Mouse (Mus musculus): ENCODE results near the gene Tmeff2. TPM values are rescaled to one million over a fixed set of nuclear protein-coding genes. Genes with fewer than 3 reads are reported as not detected.
"Not testable (repeated sequence)": the region's sequence is repeated elsewhere in the genome, so short reads cannot be mapped to it uniquely, and the experiment has no call there.

Gene Tmeff2
- 30.3 and 32.2 TPM in 2 replicates for polyA plus RNA-seq (2015; fragmentation: Nextera tagmentation; extraction: Ambion mirVana)

DNA sequence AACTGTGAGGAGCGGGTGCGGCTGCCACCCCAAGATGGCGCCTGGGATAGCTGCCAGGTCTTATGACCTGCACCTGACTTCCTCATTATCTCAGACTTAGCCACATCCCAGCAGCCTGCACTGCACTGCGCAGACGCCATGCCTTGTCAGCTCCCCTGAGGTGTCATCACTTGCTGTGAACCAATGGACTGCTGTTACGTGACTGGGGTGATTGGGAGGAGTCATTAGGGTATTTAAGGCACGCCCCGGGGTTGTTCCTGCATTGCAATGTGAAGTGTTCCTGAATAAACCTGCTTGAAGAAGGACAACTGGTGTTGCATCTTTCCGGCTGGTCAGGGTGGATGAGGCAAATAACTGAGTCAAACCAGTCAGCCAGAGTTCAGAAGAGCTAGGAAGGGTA is at the start of gene Tmeff2:
Gene Tmeff2, plus strand, starts transcription at position 262 of the 400 bp plus-strand sequence.
- 92% methylated on average over 9 of the region's 9 CpGs for WGBS
- not testable (repeated sequence) for H3K27ac ChIP-seq (replicated peaks); H3K4me2 ChIP-seq (replicated peaks); H3K9ac ChIP-seq (replicated peaks); H3K4me3 ChIP-seq; H3K36me3 ChIP-seq; H3K9me3 ChIP-seq; H3K4me1 ChIP-seq; ATAC-seq (replicated peaks); H3K27me3 ChIP-seq

DNA sequence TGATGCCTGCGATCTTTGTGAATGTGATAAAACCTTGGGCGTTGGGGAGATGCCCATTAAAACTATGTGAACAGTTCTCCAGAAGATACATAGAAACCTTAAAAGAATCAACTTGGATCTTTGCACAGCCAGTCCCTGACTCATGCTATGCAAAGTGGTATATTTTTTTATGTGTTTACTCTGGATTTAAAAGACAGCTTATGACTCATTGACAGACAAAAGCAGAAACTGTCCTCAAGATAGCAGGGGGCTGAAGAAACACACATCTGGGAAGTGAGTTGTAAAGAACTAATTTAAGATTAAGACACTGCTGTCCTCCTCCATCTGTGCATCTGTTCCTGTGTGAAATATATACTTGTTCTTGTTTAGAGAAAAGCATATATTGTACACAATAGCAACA is 38.9 kb upstream of the Tmeff2 start:
- H3K36me3 ChIP-seq = no peaks in the 10 kb centered on the region
- no peak for ATAC-seq (replicated peaks)
- WGBS = 91% methylated on average over 2 of the region's 2 CpGs

DNA sequence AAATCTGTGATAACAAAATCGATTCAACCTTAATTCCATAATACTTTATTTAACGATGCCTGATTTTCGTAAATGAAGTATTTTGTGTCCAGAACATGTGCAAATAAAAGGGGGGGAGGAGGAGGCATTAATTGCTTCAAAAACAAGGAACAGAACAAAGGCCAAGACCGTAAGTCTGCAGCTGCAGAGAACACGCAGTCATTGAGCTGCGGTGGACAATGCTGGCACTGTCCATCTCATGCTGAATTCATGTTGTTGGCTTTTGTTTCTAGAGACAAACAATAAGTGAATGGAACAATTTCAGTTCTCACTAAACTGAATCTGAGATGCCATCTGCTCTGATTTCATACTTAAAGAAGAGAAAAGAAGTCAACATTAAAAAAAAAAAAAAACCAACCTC is 2.8 kb upstream of the Tmeff2 start:
- Histone ChIP-seq H3K27me3 (no peaks in the 10 kb centered on the region), H3K9me3 (no peaks in the 10 kb centered on the region), H3K36me3 (no peaks in the 10 kb centered on the region), H3K9ac (replicated peaks) (no peak overlapping the region), H3K27ac (replicated peaks) (no peak overlapping the region), H3K4me1 (peaks cover 3% of the 10 kb centered on the region; the same call in 1 of the 2 replicates), H3K4me2 (replicated peaks) (no peak overlapping the region), H3K4me3 (no peak overlapping the region)
- WGBS = 16% methylated on average over 6 of the region's 6 CpGs
- ATAC-seq (replicated peaks) = no peak

More for the DNA sequence above, 38.9 kb upstream of the Tmeff2 start:
- H3K4me2 ChIP-seq (replicated peaks) = no peak overlapping the region
- H3K27me3 ChIP-seq = no peaks in the 10 kb centered on the region
- H3K4me1 ChIP-seq = no peaks in the 10 kb centered on the region
- H3K9me3 ChIP-seq = no peaks in the 10 kb centered on the region
- no peak overlapping the region for H3K9ac ChIP-seq (replicated peaks)
- H3K27ac ChIP-seq (replicated peaks) = no peak overlapping the region
- no peak overlapping the region for H3K4me3 ChIP-seq

DNA sequence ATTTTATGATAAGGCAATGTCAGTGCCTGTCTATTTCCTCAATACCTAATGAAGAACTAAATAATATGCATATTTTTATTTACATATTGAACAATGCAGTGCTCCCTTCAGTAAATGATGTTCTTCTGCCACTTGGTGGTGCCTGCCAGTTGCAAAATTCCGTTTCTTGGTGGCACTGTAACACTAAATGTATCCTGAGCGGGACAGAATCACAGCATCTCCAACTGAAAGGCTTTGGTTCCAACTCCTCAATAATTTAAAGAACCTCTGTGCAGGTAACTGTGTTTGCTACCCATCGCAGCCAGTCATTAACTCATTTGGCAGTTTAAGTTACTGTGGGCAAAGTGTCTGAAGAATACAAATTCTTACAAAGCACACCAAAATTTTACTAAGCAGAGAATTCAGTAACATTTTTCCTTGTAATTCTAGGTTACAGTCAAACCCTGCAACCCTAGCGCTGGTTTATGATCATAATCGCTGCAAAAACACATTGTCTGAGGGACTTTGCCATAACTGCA is 24.4 kb downstream of the Tmeff2 start:
- Histone ChIP-seq H3K36me3 (no peaks in the 10 kb centered on the region), H3K4me2 (replicated peaks) (peak overlapping the region; percentile 85), H3K27ac (replicated peaks) (peak overlapping the region; percentile 90), H3K27me3 (no peaks in the 10 kb centered on the region), H3K9me3 (no peaks in the 10 kb centered on the region), H3K4me3 (peak overlapping the region; percentile 73), H3K9ac (replicated peaks) (peak overlapping the region; percentile 73), H3K4me1 (peaks cover 14% of the 10 kb centered on the region)
- 31% methylated on average over 5 of the region's 5 CpGs for WGBS
- ATAC-seq (replicated peaks) = no peak

DNA sequence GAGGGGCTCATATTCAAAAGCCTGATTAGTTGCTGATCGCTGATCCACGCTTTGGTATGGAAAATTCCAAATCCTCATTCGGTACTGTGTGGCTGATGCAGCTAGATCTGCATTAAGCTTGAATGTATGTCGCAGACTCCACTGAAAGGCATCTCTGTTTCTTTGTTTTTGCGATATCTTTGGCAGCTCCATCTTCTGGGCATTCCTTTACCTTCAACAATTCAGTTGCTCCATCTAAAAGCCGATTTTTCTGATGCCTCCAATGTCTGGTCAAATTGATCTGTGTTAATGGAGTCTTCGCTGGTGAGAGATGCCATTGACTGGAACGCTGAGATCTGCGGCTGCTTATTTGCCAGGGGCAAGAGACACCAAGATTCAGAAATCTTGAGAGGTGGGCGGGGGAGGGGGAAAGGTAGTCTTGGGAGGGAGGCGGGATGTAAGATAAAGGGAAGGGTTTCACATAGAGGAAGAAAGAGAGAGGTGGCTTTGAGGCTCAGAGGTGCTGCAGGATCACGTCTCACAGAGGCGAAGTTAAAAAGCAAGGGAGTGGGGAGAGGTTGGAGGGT is 25.0 kb downstream of the Tmeff2 start:
- Histone ChIP-seq H3K4me2 (replicated peaks) (peak overlapping the region; percentile 85), H3K4me1 (peaks cover 14% of the 10 kb centered on the region), H3K27ac (replicated peaks) (peak overlapping the region; percentile 90), H3K9me3 (no peaks in the 10 kb centered on the region), H3K27me3 (no peaks in the 10 kb centered on the region), H3K9ac (replicated peaks) (peak overlapping the region; percentile 73), H3K4me3 (peak overlapping the region; percentile 73), H3K36me3 (no peaks in the 10 kb centered on the region)
- no peak for ATAC-seq (replicated peaks)
- 4% methylated on average over 13 of the region's 13 CpGs for WGBS

DNA sequence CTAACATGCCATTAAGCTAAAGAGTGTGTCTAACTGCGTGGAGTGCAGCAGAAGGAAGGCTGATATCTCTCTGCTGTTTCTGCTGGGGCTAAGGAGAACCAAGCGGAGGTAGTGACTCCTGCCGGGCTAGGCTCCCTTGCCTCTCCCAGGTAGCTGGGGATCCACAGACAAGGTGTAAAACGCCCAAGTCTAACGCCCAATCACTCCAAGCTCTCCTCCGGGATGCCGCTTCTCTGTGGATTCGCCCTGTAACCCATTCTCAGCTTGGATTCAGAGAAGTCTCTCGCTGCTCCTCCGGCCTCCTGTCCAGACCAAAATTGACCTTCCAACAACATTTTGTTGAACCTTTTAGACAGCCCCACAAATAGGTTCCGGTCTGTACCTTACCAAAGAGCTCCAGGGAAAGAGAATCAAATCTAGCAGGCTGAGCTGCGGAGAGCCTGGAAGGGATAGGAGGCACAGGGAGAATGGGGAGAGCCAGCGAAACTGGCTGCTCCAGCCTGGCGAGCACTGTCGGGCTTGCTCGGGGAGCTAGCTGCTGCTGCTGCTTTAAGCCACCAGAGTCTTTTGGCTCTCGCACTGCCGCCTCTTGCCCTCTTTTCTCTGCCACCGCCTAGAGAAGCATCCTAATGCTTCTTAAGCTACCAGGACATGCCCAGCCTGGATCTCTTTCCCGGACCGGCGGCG is 26.1 kb downstream of the Tmeff2 start:
- Histone ChIP-seq H3K9ac (replicated peaks) (peak overlapping the region; percentile 73), H3K4me3 (peak overlapping the region; percentile 73), H3K4me1 (peaks cover 14% of the 10 kb centered on the region), H3K9me3 (no peaks in the 10 kb centered on the region), H3K27me3 (no peaks in the 10 kb centered on the region), H3K4me2 (replicated peaks) (peak overlapping the region; percentile 85), H3K36me3 (no peaks in the 10 kb centered on the region), H3K27ac (replicated peaks) (peak overlapping the region; percentile 90)
- 1% methylated on average over 23 of the region's 23 CpGs for WGBS
- ATAC-seq (replicated peaks) = peak; percentile 57

DNA sequence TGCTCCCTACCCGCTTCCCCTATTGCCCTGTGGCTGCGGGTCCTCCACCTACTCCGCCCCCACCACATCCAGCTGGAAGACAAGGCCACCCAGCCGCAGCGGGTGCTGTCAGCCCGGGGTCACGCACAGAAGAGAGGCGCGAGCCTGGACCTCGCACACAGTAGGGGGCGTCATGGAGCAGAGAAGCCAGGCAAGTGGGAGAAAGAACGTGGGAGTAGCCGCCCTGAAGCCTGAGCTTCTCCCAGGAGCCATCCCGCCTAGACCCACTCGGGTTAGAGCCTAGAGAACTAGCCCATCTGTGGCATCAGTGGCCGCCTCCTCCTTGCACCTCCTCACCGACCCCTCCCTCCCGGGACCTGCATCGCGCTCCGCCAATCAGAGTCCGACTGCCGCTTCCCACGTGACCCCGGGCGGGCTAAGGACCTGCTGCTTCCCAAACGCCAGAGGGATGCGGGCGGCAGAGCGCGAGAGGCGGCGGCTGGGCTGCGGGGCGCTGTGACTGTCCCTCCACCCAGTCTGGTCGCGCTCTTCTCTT is 26.7 kb downstream of the Tmeff2 start:
- Histone ChIP-seq H3K9ac (replicated peaks) (peak overlapping the region; percentile 73), H3K36me3 (no peaks in the 10 kb centered on the region), H3K4me1 (peaks cover 14% of the 10 kb centered on the region), H3K4me3 (peak overlapping the region; percentile 73), H3K4me2 (replicated peaks) (peak overlapping the region; percentile 85), H3K9me3 (no peaks in the 10 kb centered on the region), H3K27ac (replicated peaks) (peak overlapping the region; percentile 90), H3K27me3 (no peaks in the 10 kb centered on the region)
- WGBS = 0% methylated on average over 37 of the region's 37 CpGs
- ATAC-seq (replicated peaks) = peak; percentile 97

DNA sequence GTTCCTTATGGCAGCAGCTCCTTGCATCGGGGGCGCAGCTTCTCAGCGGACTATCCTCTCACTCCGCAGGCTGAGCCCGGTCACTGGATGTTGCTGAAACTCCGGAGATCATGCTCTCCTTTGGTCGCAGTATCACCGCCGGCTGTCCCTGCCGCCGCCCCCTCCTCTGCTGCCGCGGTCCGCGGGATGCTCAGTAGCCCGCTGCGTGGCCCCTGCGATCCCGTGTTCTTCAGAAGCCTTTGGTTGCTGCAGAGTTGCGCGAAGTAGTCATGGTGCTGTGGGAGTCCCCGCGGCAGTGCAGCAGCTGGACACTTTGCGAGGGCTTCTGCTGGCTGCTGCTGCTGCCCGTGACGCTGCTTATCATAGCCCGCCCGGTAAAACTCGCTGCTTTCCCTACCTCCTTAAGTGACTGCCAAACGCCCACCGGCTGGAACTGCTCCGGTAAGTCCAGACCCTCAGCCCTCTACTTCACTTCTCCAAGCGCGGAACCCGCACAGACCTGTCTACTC is 27.3 kb downstream of the Tmeff2 start:
- ATAC-seq (replicated peaks) = peak; percentile 58
- H3K27me3 ChIP-seq = no peaks in the 10 kb centered on the region
- WGBS = under 1% methylated on average over 35 of the region's 35 CpGs
- H3K36me3 ChIP-seq = no peaks in the 10 kb centered on the region
- H3K9me3 ChIP-seq = no peaks in the 10 kb centered on the region
- H3K4me3 ChIP-seq = peak overlapping the region; percentile 73
- peak overlapping the region; percentile 73 for H3K9ac ChIP-seq (replicated peaks)
- peaks cover 14% of the 10 kb centered on the region for H3K4me1 ChIP-seq
- H3K27ac ChIP-seq (replicated peaks) = peak overlapping the region; percentile 90
- H3K4me2 ChIP-seq (replicated peaks) = peak overlapping the region; percentile 85

DNA sequence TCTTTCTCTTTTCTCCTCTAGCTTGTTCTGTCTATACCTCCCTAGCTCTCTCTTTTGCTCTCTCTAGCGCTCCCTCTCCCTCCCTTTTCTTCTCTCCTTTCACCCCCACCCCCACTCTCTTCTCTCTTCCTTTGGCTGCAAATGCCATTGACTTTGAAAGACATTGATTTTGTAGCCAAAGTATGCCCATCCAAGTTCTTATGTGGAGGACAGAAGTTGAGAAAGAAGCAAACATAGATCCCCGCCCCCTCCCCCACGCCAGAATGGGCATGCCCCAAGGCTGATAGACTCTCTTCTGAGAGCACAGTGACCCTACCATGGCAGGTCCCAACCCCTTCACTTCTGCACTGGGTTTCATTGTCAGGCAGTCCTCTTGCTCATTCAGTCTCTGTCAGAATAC is 28.3 kb downstream of the Tmeff2 start:
- Histone ChIP-seq H3K27me3 (no peaks in the 10 kb centered on the region), H3K27ac (replicated peaks) (no peak overlapping the region), H3K4me2 (replicated peaks) (peak overlapping the region; percentile 85), H3K36me3 (no peaks in the 10 kb centered on the region), H3K4me3 (peak overlapping the region; percentile 73), H3K9me3 (no peaks in the 10 kb centered on the region), H3K9ac (replicated peaks) (peak overlapping the region; percentile 28; the same call in 1 of the 2 replicates), H3K4me1 (peaks cover 14% of the 10 kb centered on the region)
- 27% methylated on average over 3 of the region's 3 CpGs for WGBS
- no peak for ATAC-seq (replicated peaks)

DNA sequence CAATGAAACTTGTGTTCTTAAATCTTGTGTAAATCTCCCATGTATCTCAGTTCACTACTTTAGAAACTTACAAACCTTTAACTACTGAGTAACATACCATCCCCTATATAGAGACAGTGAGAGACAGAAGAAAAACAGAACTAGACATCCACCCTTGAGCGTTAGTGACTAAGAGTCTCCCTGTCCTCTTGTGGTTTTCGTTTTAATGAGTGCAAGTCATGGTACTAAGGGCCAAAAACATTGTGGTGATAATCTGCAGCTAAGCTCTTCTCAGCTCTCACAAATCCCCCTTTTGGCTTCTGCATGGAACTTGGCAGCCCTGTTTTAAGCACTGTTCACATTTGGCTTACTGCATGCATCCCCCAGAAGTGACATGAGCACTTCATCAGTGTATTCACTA is 34.6 kb downstream of the Tmeff2 start:
- Histone ChIP-seq H3K36me3 (no peaks in the 10 kb centered on the region), H3K27ac (replicated peaks) (no peak overlapping the region), H3K4me3 (no peak overlapping the region), H3K9me3 (no peaks in the 10 kb centered on the region), H3K4me1 (0 out of 2 replicates have a peak, but pooled peaks cover 1% of the 10 kb centered on the region), H3K27me3 (no peaks in the 10 kb centered on the region), H3K4me2 (replicated peaks) (no peak overlapping the region), H3K9ac (replicated peaks) (no peak overlapping the region)
- no peak for ATAC-seq (replicated peaks)
- WGBS = 51% methylated on average over 2 of the region's 2 CpGs

DNA sequence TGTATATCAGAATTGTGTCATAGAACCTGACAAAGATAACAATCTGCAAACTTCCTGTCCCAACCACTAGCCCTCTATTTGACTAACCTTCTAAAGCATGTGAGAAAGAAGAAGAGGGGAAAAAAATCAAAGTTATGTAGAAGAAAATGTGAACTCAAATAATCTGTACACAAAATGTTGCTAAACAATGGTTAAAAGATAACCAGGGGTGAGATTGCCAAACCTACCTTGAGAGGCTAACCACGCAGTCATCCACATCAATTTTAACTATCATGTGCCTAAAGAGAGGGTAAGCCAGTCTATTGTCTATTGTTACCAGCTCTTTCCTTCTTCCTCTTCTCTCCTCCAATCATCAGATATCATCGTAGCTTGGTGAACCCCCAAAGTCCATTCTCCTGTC is 35.0 kb downstream of the Tmeff2 start:
- Histone ChIP-seq H3K4me2 (replicated peaks) (no peak overlapping the region), H3K4me1 (0 out of 2 replicates have a peak, but pooled peaks cover 3% of the 10 kb centered on the region), H3K9ac (replicated peaks) (no peak overlapping the region), H3K36me3 (no peaks in the 10 kb centered on the region), H3K27ac (replicated peaks) (no peak overlapping the region), H3K4me3 (no peak overlapping the region), H3K9me3 (no peaks in the 10 kb centered on the region), H3K27me3 (no peaks in the 10 kb centered on the region)
- 93% methylated on average over 2 of the region's 2 CpGs for WGBS
- ATAC-seq (replicated peaks) = no peak
